Mouse (Mus musculus): ENCODE data around the gene Htra2. TPM values are rescaled to one million over a fixed set of nuclear protein-coding genes. Genes with fewer than 3 reads are reported as not detected.

The Htra2 gene
- polyA plus RNA-seq, 1 experiment from 2014 or later = 132 TPM

DNA sequence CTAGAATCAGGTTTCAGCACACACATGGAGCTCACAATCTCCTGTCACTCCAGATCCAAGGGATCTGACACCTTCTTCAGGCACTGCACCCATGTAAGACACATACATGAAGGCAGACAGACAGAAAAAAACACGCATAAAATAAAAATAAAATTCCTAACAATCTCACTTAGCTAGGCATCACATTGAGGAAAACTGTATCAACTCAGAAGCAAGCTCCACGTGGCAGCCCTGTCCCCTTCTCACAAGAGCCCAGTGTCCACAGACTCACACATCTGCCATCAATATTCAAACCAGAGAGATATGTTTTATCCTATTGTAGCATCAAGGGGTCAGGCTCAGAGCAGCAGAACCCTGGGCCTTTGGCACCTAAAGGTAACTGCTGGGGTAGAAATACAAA is 50.8 kb downstream of the Htra2 start:
- peaks cover 38% of the 10 kb centered on the region for H3K4me1 ChIP-seq (replicated peaks)
- H3K9ac ChIP-seq = peak overlapping the region; percentile 27; the same call in 1 of the 2 replicates
- H3K27me3 ChIP-seq = no peaks in the 10 kb centered on the region
- WGBS (ENCODE audit: insufficient replicate concordance) = 39% methylated on average over 2 of the region's 2 CpGs
- DNase-seq (no peak), ATAC-seq (ENCODE audit: low read depth) (no peak)
- peak overlapping the region; percentile 74 for H3K27ac ChIP-seq
- H3K4me2 ChIP-seq = peak overlapping the region; percentile 38; the same call in 1 of the 2 replicates
- no peaks in the 10 kb centered on the region for H3K9me3 ChIP-seq (replicated peaks)
- no peak overlapping the region for H3K4me3 ChIP-seq (replicated peaks)
- no peaks in the 10 kb centered on the region for H3K36me3 ChIP-seq

DNA sequence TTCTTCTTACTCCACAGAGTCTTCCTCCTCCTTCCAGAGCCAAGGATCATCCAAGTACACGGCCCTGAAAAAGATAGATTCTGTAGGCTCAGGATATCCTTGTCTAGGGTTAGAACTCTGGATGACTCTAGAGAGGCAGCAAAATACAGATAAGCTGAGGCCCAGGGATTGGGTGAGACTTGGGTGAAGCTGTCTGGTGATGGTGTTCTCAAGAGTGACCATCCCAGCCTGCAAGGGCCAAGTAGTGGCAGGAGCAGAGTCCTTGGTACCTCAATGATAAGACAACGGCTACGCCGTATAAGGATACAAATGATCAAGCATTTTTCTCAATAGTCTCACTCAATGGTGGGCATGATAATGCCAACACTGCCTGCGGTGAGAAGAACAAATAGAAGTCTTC is 51.2 kb downstream of the Htra2 start:
- peak overlapping the region; percentile 74 for H3K27ac ChIP-seq
- H3K4me3 ChIP-seq (replicated peaks) = no peak overlapping the region
- ATAC-seq (ENCODE audit: low read depth) (peak; percentile 84), DNase-seq (peak; percentile 40)
- H3K27me3 ChIP-seq = no peaks in the 10 kb centered on the region
- H3K4me1 ChIP-seq (replicated peaks) = peaks cover 34% of the 10 kb centered on the region
- 49% methylated on average over 5 of the region's 5 CpGs for WGBS (ENCODE audit: insufficient replicate concordance)
- peak overlapping the region; percentile 38 for H3K4me2 ChIP-seq
- H3K36me3 ChIP-seq = no peaks in the 10 kb centered on the region
- H3K9me3 ChIP-seq (replicated peaks) = no peaks in the 10 kb centered on the region
- peak overlapping the region; percentile 27 for H3K9ac ChIP-seq

GRCm38 (mm10) chr6:83003082-83003481 is 52.0 kb downstream of the Htra2 start:
- Histone ChIP-seq H3K27ac (peak overlapping the region; percentile 74; the same call in 1 of the 2 replicates), H3K9ac (peak overlapping the region; percentile 27; the same call in 1 of the 2 replicates), H3K27me3 (no peaks in the 10 kb centered on the region), H3K4me3 (replicated peaks) (no peak overlapping the region), H3K36me3 (no peaks in the 10 kb centered on the region), H3K9me3 (replicated peaks) (no peaks in the 10 kb centered on the region), H3K4me2 (no peak overlapping the region), H3K4me1 (replicated peaks) (peaks cover 32% of the 10 kb centered on the region)
- ATAC-seq (ENCODE audit: low read depth) (no peak), DNase-seq (no peak)
- WGBS (ENCODE audit: insufficient replicate concordance) = 95% methylated on average over 1 of the region's 1 CpGs

MicroRNA genes within 50 kb of the gene (microRNA counts, 519-probe panel; counts per million panel counts)
- microRNA mmu-miR-3470a+mmu-miR-3470b = 114 counts per million

Small RNA genes within 50 kb of the gene (microRNA-seq; reads per million reads assigned to microRNA genes)
- gene Mir3470a = not detected
- gene Mir7040 = not detected

Other genes starting within 250 kb of the Htra2 start
- 0.05 TPM in 1 of 2 replicates, not detected in the other for gene Sema4f, start 115.5 kb downstream of the Htra2 start, polyA plus RNA-seq (2015; fragmentation: Nextera tagmentation; extraction: Ambion mirVana)
- 10.3 and 15.7 TPM in 2 replicates for gene M1ap, start 108.4 kb downstream of the Htra2 start, polyA plus RNA-seq (2015; fragmentation: Nextera tagmentation; extraction: Ambion mirVana)
- gene Dok1, start 21.8 kb downstream of the Htra2 start, polyA plus RNA-seq (2015; fragmentation: Nextera tagmentation; extraction: Ambion mirVana) = 20.1 and 20.2 TPM in 2 replicates
- 2.1 and 2.2 TPM in 2 replicates for gene Loxl3, start 21.1 kb downstream of the Htra2 start, polyA plus RNA-seq (2015; fragmentation: Nextera tagmentation; extraction: Ambion mirVana)
- gene Aup1, start 752 bp downstream of the Htra2 start, polyA plus RNA-seq (2015; fragmentation: Nextera tagmentation; extraction: Ambion mirVana) = 186 and 197 TPM in 2 replicates
- gene Dqx1, start 2.6 kb upstream of the Htra2 start, polyA plus RNA-seq (2015; fragmentation: Nextera tagmentation; extraction: Ambion mirVana) = 5.3 and 5.6 TPM in 2 replicates
- gene Tlx2, start 15.0 kb upstream of the Htra2 start, polyA plus RNA-seq (2015; fragmentation: Nextera tagmentation; extraction: Ambion mirVana) = 0.14 TPM in 1 of 2 replicates, not detected in the other
- 19.3 and 21.2 TPM in 2 replicates for gene Pcgf1, start 22.6 kb upstream of the Htra2 start, polyA plus RNA-seq (2015; fragmentation: Nextera tagmentation; extraction: Ambion mirVana)
- gene Lbx2, start 31.1 kb upstream of the Htra2 start, polyA plus RNA-seq (2015; fragmentation: Nextera tagmentation; extraction: Ambion mirVana) = 0.24 and 0.38 TPM in 2 replicates
- 0.94 and 1.1 TPM in 2 replicates for gene Ccdc142, start 46.3 kb upstream of the Htra2 start, polyA plus RNA-seq (2015; fragmentation: Nextera tagmentation; extraction: Ambion mirVana)
- gene Gm42688, start 46.3 kb upstream of the Htra2 start, polyA plus RNA-seq (2015; fragmentation: Nextera tagmentation; extraction: Ambion mirVana) = 1.1 and 1.3 TPM in 2 replicates
- 94.5 and 99.8 TPM in 2 replicates for gene Mrpl53, start 53.8 kb upstream of the Htra2 start, polyA plus RNA-seq (2015; fragmentation: Nextera tagmentation; extraction: Ambion mirVana)
- gene Mogs, start 60.2 kb upstream of the Htra2 start, polyA plus RNA-seq (2015; fragmentation: Nextera tagmentation; extraction: Ambion mirVana) = 44.9 and 46.7 TPM in 2 replicates
- 30.4 and 32.3 TPM in 2 replicates for gene Wbp1, start 66.3 kb upstream of the Htra2 start, polyA plus RNA-seq (2015; fragmentation: Nextera tagmentation; extraction: Ambion mirVana)
- 6.3 and 7.2 TPM in 2 replicates for gene Ino80b, start 70.2 kb upstream of the Htra2 start, polyA plus RNA-seq (2015; fragmentation: Nextera tagmentation; extraction: Ambion mirVana)
- 10.1 and 11.7 TPM in 2 replicates for gene Rtkn, start 80.2 kb upstream of the Htra2 start, polyA plus RNA-seq (2015; fragmentation: Nextera tagmentation; extraction: Ambion mirVana)
- gene Wdr54, start 101.1 kb upstream of the Htra2 start, polyA plus RNA-seq (2015; fragmentation: Nextera tagmentation; extraction: Ambion mirVana) = 0.60 and 0.67 TPM in 2 replicates
- 0.15 and 0.20 TPM in 2 replicates for gene 1700003E16Rik, start 101.1 kb upstream of the Htra2 start, polyA plus RNA-seq (2015; fragmentation: Nextera tagmentation; extraction: Ambion mirVana)
- 28.0 and 30.7 TPM in 2 replicates for gene Dctn1, start 110.6 kb upstream of the Htra2 start, polyA plus RNA-seq (2015; fragmentation: Nextera tagmentation; extraction: Ambion mirVana)
- 0.86 and 0.89 TPM in 2 replicates for gene Slc4a5, start 164.6 kb upstream of the Htra2 start, polyA plus RNA-seq (2015; fragmentation: Nextera tagmentation; extraction: Ambion mirVana)

All from liver, embryonic 13.5 days (tissue).